Mouse (Mus musculus) embryo, embryonic 9.5 days (tissue): ENCODE measurements around the gene Ccl25.
A peak's percentile ranks its signal among the peaks of the same experiment; 100 is the strongest.
"Not testable (repeated sequence)": the region's sequence is repeated elsewhere in the genome, so short reads cannot be mapped to it uniquely, and the experiment has no call there.

Experiments used
- DNase-seq: peaks from one replicate; pipeline ENCODE4 v3.0.0-alpha.2; 2017; ENCODE audit errors: extremely low spot score

The Ccl25 gene

DNA sequence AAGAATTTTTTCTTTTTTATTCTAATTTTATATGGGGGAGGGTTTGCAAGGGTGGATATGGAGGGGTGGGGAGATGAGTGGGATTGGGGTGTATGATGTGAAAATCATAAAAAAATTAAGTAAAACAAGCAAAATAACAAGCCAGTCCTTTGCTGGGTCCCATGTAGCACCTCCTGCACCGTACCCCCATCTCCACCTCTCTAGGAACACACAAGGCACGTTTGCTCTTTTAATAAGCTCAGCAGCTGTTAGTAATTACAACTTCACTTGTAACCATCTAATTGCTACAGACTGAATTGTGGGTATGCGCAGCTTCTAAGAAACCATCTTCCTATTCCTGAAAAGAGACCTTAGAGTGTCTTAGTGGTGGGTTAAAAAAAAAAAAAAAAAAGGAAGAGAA lies 15.2 kb downstream of the Ccl25 start:
- DNase-seq, result no peak

DNA sequence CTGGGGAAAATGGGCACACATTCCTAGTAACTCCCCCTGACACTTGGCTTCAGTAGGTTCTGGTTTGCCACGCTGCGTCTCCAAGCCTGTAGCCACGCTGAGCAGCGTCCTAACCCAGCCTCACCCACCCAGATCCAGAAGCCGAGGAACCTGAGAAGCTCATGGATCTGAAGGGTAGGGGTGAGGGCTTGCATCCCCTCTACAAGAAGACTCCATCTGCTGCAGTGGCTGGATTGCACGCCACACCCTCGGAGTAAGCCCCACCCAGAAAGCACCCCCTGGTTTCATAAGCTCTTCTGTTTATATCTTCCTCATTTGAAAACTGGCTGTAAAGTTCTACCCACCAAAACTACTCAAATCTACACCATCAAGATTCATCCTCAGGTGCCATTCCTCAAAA lies 22.7 kb downstream of the Ccl25 start:
- no peak for DNase-seq

- no peak for DNase-seq
Measured at GRCm38 (mm10) chr8:4348275-4348674, 23.3 kb downstream of the Ccl25 start.

- no peak for DNase-seq
Measured at GRCm38 (mm10) chr8:4349335-4349734, 24.3 kb downstream of the Ccl25 start.

GRCm38 (mm10) chr8:4350618-4351017 lies 25.6 kb downstream of the Ccl25 start:
- no peak for DNase-seq

DNA sequence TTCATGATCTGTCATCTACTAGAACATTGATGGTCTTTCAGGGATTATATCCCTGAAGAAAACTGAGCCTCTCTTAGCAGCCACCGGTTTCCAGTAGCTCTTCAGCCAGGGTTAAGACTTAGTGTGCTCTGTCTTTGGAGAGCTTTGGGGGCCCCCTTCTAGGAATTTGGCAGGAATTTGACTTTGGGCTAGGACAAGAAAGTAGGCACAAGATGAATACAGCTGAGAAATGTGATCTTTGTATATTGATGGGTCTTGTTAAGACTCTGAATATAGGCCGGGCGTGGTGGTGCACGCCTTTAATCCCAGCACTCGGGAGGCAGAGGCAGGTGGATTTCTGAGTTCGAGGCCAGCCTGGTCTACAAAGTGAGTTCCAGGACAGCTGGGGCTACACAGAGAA lies 27.6 kb downstream of the Ccl25 start:
- not testable (repeated sequence) for DNase-seq

GRCm38 (mm10) chr8:4353741-4354140 lies 28.7 kb downstream of the Ccl25 start:
- no peak for DNase-seq

DNA sequence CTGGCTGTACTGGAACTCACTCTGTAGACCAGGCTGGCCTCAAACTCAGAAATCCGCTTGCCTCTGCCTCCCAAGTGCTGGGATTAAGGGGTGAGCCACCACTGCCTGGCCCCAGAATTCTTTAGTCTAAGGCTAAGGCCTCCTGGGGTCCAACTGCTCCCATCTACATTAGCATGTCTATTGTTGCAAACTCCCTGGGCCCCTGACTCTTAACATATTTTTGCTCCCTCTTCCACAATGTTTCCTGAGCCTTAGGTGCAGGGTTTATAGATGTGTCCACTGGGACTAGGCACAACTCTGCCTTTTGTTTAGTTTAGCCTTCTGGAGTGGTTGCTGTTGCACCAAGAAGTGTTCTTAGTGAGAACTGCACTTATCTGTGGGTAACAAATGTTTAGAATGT lies 29.5 kb downstream of the Ccl25 start:
- DNase-seq, result no peak

DNA sequence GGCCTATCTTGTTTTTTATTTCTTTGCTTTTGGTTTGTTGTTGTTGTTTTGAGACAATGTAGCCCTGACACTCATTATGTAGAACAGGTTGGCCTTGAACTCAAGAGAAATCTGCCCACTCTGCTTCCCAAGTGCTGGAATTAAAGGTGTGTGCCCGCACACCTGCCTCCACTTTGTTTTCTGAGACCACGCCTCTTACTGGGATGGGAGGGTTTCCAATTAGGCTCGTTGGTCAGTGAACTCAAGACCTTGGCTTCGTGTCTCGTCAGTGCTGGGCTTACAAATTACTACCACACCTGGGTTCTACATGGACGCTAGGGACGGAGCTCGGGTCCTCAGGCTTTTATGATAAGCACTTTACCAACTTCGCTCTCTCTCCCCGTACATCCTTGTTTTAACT lies 30.4 kb downstream of the Ccl25 start:
- DNase-seq, result no peak

GRCm38 (mm10) chr8:4359362-4359761 lies 34.4 kb downstream of the Ccl25 start:
- DNase-seq, result no peak

GRCm38 (mm10) chr8:4360922-4361321 lies 35.9 kb downstream of the Ccl25 start:
- DNase-seq, result no peak

DNA sequence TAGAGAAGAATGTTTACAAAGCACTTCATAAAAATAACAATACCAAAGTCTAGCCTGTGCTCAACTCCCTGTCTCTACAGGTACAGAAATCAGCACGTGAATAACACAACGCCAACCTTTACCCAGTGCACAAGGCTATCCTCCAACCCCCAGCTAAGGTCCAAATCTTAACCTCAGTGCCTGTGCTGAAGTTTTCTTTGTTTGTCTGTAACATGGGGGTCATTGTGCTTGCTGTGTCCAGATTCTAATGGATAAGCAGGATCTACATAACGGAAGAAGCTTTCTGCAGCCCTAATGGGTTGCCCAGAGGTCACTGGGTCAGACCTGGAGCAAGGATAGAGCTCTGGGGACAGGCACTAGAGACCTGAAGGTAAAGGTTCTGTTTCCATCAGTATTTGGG lies 41.2 kb downstream of the Ccl25 start:
- no peak for DNase-seq

DNA sequence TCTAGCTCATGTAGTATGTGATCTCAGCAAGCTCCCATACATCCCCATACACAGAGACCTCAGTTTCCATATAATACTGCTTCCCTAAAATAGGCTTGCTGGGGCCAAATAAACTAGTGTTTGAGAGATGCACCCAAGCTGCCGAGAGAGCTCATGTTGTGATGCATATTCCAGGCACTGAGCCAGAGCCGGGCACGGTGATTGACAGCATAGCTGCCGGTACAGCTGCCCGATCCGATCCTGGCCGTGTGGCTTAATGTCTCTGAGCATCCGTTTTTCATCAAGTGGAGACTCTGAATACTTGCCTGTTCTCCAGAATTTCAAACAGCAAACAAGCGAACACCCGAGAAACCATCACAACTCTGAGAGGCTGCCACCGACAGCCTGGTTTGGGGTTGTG lies 42.8 kb downstream of the Ccl25 start:
- no peak for DNase-seq

DNA sequence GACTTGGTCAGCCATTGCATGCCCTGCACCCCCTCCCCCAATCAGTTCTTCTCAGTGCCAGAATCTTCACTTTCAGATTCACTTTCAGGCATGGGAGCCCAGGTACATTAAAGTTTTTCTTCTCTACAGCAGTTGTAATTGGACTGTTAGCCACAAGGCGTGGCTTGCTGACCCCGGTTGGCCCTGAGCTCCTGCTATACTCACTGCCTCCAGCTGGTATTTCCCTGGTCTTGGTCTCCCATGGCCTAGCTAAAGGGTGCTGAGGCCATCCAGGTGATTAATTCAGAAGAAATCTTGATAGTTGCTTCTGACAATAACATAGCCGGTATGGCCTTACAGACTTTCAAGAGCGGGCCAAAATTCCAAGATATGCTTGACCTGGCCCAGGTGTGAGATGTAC lies 43.5 kb downstream of the Ccl25 start:
- no peak for DNase-seq

DNA sequence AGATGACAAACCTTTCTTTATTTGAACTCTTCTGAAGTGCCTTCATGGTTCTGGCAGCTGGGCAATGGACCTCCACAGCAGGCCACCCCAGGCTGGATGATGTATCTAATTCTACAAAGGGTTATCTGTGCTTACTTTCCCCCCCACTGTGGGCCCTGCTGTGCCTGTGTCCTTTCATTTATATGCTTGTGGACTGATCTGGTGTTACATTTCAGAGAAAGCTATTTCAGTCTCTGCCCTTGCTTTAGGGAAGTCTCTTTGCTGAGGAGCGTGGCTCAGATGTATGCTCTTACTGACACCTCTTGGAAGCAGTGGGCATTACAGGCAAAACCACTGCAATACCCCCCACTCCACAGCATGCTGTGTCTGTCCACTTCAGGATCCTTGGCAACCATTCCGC lies 45.1 kb downstream of the Ccl25 start:
- peak; percentile 21 for DNase-seq

GRCm38 (mm10) chr8:4372657-4373056 lies 47.6 kb downstream of the Ccl25 start:
- DNase-seq, result no peak

DNA sequence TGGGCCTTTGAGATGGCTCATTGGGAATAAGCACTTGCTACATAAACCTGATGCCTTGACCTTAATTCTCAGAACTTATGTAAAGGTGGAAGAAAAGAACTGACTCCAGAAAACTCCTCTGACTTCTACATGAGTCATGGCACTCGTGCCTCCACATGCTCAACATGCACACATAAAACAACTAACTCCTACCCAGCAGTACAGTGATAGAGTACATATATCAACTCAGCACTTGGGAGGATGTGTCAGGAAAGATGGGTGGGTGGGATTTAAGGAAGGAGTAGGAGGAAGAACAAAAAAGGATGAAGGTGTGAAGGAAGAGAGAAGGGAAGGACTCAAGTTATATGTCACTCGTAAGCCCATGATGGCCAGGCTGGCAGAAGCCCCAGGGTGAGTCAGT lies 76.4 kb downstream of the Ccl25 start:
- DNase-seq, result no peak

DNA sequence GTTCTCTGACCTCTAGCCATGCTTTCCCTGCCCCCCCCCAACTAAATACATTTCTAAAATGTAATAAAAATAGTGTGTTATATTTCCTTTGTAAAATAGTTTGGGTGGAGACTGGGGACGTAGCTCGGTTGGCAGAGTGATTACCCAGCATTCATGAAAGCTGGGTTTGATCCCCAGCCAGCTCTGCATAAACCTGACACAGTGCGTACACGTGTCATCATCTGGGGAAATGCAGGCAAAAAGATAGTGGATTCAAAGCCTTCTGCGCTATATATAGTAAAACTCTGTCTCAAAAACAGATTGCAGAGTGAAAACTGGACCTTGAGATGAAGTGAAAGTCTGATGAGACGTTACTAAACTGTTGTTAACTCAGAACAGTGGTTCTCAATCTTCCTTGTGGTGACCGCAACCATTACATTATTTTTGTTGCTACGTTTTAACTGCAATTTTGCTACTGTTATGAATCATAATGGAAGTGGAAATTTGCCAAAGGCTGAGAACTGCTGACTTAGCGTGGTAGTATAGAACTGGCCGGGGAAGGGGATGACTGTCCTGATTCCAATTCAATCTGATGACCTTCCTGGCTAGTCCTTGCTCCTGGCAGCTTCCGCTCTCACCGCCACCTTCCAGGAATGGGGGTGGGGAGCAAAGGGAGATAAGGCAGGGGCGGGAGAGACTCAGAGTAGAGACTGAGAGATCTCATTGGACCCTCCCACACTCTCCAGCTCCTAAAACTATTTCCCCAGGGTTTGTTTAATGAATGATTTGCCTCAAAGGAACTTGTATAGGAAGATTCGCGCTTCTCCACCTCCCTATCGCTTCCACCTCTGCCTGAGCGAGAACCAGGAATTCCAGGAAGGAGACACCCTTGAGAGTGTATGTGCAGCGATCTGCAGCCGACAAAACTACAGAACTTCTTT lies 79.2 kb downstream of the Ccl25 start:
- no peak for DNase-seq

- peak; percentile 57 for DNase-seq
Measured at GRCm38 (mm10) chr8:4404880-4405261, 79.9 kb downstream of the Ccl25 start.

- DNase-seq, result not testable (repeated sequence)
Measured at GRCm38 (mm10) chr8:4408425-4408824, 83.4 kb downstream of the Ccl25 start.
